Mouse (Mus musculus) common myeloid progenitor, adult 5-6 weeks (primary cell): ENCODE data around the gene Arhgap6. TPM values are rescaled to one million over a fixed set of nuclear protein-coding genes. Genes with fewer than 3 reads are reported as not detected.

Experiments used
- ATAC-seq: replicated peaks from 2 replicates; pipeline ENCODE4 v1.8.0; 2016; ENCODE audit warnings: low read depth, mild to moderate bottlenecking, moderate TSS enrichment, inconsistent platforms; ENCODE audit not compliant: poor library complexity, severe bottlenecking
- total RNA-seq: library from RNA; stranded (forward); fragments of 200-1000, 187-1606 nt; gene quantifications from 2 replicates; pipeline ENCODE4 v1.2.3, GENCODE M21; 2017

Arhgap6 gene
- total RNA-seq, 1 experiment from 2014 or later, result 25.3 TPM

DNA sequence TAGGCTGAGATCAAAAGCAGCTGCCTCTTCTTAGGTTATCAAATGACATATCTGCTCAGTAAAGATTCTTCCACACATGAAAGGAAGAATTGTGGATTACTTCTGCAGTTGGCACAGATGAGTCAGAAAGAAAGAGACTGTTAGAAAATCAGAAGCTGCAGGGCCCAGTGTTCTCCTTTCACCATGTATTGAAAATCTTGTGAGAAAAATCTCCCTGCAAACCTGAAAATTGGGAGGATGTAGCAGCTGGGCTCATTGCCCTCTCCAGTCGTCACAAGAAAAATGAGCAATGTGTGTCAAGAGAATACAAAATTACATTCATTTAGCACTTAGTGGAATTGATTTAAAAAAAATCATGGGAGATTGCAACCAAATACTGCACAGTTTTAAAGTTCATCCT is 180.5 kb downstream of the Arhgap6 start:
- ATAC-seq, result no peak

DNA sequence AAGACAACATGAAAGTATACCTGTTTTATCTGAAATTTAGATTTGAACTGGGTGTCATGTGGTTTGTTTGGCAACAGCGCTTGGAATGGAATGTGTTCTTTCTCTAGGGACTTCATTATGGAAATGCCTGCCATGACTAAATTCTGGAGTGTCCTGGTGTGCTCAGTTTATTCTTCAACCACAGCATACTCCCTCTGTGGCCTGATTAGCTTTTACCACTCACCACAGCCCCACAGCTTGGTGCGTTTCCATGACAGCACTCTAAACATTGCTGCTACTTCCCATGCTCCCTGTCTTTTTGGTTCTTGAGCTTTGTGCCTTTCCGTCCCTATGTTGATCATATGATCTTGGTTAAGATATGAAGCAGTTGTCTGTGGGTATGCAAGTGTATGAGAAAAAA is 182.9 kb downstream of the Arhgap6 start:
- ATAC-seq, result peak; percentile 98

DNA sequence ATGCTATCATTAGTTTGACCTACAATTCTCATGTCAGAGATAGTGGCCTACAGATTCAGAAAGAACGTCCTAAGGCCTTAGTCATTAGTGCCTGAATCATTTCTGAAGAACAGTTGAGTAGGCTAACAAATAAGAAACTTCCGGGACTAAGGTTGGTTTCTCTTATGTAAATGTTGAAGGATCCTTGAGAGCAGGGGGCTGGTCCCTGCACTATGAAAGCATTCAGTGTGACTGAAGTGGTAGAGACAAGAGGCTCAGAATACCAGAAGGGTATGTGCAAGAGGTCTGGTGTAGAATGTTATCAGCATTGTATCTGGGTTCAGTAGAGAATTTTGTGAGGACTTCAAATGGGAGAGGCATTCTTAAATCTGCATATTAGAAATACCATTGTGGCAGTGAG is 185.5 kb downstream of the Arhgap6 start:
- ATAC-seq, result no peak

DNA sequence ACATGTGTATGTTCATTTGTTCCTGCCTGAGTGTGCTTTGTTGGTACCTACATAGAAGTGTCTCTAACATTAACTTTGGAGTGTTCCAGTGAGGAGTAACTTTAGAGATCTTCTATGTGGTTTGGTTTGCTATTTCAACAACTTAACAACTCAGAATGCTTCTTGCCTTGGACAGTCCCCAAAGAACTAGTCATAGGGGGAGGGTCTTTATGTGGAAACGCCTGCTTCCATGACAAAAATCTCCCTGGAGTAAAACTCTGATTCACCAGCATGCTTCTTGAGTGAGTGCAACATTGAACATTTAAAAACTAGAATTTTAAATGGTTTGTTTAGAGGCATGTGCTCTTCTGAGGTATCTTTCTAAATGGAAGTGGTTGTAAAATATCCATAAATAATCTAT is 212.2 kb downstream of the Arhgap6 start:
- no peak for ATAC-seq

DNA sequence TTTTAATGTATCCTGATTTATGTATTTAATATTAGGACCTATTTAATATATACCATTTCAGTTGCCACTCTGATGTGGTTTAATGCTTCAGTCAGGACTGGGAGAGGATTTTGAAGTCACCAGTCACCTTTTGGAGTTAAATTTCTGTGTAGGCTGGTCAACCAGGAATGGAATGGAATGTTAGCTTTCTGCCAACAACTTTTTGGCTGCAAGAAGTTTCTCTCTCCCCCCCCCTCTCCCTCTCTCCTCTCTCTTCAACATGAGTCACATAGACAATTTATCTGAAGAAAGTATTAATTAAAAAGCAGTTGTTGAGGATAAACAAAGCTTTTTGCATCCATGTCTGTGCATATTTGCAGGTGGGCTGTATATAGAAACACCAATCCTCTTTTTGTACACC is 217.8 kb downstream of the Arhgap6 start:
- no peak for ATAC-seq

DNA sequence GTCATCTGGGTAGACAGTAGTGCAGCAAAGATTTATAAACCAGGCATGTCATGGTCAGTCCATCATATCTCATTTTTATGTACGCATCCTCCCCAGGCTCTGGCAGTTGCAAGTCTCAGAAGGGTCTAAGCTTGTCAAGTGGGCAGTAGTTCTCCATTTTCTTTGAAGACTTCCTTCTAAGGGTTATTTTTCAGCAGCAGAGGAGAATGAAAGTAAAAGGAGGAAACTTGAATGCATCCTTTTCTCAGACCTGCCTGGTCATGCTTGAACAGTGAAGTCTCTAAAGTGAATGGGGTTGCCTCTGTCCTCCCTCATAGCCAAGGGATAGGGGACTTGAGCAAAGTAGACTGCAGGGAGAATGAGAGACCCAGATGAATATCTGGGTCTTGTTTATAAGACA is 239.5 kb downstream of the Arhgap6 start:
- peak; percentile 19; the same call in 1 of the 2 replicates for ATAC-seq

DNA sequence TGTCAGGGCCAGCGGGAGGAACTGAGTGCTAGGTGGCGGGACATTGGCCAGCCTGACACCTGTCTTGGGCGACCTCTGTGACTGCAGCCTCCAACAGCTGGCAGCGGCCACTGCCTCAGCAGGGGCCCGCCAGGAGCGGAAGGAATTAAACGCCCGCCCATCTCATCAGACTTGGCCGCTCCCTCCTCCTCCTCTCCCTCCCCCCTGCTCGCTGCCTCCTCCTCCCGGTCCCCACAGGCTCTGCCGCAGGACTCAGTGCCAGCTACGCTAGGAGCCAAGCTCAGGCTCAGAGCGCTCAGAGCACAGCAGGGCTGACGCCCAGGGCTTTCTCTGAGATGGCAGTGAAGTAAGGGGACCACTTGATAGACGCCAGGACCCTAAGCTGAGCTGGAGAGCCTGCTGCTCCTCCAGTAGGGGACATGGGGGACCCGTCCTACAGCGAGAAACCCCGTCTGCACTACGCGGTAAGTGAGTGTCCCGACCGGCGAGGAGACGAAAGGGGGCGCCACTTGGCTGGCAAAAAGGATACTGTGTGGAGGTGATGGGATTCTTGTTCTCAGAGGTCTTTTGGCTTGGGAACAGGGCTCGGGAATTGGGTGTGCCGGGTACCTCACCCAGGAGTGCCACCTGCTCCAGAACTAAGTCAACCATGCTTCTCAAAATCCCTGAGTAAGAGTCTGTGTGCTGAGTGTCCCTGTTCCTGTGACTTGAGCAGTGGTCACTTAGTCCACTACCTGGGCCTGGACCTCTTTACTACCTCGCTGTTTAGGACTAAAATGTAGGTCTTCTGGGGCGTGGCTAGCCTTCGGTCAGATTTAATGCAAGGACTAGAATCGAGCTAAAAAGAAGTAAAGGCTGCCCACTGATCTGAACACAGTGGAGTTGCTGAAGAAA is 241.8 kb downstream of the Arhgap6 start:
- ATAC-seq, result peak; percentile 99

DNA sequence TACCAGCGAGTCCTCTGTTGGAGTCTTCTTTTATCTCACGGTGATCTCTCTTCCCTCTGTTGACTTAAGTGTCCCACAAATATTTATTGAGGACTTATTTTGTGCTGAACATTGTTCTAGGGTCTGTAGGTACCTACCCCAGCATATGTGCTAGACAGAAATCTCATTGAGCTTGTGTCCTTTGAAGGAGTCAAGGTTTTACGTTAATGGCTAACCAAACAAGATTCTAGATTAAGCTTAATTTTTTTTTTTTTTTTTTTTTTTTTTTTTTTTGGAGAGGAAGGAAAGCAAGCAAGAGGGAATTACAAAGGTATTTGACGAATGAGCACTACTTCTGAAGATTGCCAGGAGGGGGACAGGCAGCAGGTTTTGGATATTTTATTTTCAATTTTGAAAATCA is 242.5 kb downstream of the Arhgap6 start:
- ATAC-seq, result no peak

DNA sequence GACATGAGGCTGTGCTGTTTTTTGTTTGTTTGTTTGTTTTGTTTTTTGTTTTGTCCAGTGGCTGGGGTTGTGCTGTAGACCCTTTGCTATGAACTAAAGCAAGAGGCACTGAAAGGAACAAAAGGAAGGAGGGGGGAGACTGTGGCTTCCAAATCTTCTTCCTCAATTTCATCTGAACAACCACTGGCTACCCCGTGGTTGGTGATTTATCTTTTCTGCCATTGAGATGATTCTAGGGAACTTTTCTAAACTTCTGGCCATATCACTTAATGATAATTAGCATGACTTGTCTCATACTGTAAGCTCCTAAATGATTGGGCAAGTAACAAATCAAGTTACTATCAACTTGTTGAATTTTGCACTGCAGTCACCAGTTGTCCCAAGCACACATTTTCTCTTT is 249.0 kb downstream of the Arhgap6 start:
- peak; percentile 79 for ATAC-seq

DNA sequence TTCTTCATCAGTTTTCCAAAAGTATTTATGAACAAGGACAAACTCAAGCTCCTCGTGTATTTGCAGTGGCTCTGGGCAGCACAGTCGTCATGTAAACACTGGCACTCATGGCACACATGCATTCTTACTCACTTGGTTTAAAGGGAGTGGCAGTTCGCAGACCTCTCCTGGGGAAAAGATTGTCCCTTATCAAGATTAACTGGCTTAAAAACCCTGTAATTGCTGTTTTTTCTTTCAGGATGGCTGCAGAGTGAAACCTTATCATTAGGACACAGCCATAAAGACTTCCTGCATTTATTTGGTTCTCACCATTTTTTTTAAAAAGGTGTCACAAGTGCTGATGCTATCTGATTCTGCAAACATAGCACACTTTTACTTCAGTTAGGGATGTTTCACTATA is 252.7 kb downstream of the Arhgap6 start:
- ATAC-seq, result peak; percentile 84

DNA sequence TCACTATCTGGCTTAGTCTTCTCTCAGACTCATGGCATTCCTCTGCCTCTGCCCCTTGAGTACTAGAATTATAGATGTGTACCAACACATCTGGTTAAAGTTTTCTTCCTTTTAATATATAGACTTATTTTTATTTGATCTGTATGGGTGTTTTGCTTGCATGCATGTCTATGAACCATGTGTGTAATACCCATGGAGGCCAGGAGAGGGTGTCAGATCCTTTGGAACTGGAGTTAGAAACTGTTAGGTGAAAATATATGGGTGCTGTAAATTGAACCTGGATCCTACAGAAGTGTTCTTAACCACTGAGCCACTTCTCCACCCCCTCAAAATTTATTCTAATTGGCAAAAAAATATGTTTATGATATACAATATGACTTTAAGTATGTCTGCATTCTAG is 254.7 kb downstream of the Arhgap6 start:
- no peak for ATAC-seq

DNA sequence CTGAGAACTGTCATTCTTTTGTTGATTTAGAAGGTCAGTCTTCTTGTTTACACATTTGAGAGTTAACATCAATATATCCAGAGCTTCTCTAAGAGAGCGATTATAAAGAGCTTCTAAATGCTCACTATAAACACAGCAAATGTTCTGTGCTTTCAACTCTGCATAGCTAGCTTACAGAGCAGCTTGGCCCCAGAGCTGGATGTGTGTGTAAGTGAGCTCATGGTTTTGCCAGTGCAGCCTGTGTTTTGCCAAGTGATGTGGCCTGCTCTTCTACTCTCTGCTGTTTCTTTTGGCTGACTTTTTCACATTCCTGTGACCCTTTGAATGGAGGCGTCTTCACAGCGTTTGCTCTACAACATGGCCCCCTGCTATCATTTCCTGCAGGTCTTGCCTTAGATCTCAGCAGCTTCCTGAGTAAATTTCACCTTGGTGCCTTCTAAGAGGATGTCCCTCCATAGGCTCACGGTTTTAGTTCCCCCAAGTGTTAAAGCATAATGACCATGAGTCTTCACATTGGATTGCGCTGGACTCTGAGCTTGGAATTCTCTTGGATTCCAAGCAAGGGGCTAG is 259.1 kb downstream of the Arhgap6 start:
- no peak for ATAC-seq

DNA sequence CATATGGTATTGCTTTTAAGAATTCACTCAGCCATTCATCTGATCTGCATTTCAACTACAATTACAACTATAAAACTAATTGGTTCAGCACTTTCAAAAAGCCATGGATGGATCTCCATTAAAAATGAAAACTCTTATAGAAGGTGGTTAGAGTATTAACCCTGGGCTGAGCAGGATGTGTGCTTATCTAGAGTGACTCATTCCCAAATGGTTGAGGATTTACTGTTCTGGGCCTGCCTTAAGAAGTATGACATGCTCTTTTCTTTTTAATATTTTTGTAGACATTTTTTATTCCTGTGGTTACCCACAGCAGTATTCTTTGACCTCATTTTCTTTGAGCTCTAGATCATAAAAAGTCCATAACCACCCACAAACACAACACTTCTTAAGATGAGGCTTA is 267.7 kb downstream of the Arhgap6 start:
- ATAC-seq, result peak; percentile 83

DNA sequence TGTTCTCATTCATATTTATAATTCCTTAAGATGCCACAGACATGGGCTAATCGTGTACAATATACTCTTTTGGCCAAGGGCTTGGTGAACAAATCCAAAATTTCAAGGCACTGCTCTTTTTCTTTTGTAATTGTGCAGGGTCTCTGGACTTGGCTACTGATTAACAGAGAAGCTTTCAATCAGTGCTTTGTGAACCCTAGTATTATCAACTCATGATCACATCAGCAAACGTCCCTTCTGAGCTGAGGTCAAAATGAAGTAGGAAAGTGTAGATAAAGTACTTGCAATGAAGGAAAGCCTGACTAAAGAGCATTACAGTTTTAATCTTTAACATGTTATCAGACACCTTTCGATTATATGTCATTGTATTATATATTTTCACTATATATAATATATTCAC is 270.4 kb downstream of the Arhgap6 start:
- ATAC-seq, result no peak

DNA sequence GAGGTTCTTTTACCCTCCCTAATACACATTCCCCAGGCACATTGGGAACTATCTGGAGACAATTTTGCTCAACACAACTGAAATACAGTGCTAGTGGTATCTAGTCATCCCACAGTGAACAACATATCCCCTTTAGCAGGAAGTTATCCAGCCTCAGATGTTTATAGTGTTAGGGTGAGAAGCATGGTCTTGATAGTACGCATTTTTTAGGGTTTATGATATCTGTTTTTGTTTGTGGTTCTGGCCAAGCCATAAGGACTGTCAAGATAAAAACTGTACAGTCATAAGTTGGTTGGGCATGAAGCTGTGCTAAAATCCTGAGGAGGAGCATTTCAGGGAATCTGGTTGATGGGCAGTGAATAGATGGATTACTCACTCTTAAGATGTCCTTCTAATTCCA is 271.0 kb downstream of the Arhgap6 start:
- ATAC-seq, result peak; percentile 85

DNA sequence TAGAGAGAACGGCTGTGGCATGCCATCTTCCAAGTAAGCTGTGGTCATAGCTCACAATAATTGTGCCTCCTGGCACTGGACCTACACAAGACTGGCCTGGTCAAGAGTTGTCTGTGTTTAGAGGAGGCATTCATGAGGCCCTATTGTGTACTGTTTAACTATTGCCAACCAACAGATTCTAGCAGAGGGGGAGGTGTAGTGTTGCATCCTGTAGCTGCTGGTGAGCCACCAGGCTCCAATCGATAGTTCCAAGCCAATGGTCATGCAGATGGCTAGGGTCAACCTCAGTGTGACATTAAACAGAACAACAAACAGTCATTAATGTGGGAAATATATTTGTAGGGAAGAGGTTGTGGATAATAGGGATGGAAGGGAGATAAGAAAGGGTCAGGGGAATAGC is 280.1 kb downstream of the Arhgap6 start:
- no peak for ATAC-seq

DNA sequence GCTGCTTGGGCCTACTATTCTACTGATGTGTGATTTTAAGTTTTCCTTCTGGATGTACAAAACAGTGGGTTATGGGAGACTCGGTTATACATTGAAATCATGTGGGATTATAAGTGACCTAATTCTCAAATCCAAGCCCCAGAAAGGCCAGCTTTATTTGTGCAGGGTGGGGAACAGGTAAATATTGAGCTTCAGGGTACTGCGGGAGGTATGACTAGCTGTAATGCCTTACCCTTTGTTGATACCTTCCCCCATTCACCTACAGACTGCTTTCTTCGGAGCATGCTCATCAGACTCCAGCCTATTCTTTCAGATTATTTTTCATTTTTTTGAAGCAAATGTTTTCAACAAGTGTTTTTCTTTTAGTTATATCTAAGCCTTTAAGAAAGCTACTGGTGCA is 286.7 kb downstream of the Arhgap6 start:
- ATAC-seq, result no peak

DNA sequence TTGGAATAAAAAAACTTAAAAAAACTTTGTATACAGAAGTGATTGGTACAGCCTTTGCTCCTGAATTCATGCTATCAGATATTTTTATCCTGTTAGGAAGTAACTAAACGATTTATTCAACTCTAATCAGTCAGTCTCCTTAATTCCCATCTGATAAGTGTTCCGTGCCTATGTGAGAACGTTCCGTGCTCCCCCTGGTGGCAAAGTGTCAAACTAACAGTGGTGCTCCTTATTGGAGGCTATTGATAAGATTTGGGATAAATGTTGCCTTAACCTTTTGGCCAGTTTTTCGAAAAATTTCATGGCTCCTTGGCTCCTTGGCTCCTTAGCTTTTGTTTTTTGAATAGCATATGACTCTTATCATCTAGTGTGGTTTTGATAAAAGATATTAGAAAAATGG is 291.0 kb downstream of the Arhgap6 start:
- peak; percentile 74 for ATAC-seq

DNA sequence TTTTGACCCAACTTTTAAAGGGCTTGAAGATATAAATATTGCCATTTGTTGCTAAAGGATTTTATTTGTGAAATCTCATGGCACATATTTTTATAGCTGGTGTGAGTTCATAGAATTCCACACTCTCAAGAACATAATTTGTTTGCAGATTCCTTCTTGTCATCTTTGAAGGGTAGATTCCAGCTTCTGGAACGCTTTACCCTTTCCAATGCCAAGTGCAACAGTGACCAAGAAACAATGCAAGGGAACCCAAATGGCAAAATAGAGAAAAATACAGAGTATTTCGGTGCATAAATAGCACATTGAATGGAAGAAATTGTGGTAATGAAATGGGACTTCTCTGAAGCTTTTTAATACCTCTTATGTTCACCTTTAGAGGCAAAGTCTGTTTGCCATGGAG is 294.3 kb downstream of the Arhgap6 start:
- ATAC-seq, result no peak

DNA sequence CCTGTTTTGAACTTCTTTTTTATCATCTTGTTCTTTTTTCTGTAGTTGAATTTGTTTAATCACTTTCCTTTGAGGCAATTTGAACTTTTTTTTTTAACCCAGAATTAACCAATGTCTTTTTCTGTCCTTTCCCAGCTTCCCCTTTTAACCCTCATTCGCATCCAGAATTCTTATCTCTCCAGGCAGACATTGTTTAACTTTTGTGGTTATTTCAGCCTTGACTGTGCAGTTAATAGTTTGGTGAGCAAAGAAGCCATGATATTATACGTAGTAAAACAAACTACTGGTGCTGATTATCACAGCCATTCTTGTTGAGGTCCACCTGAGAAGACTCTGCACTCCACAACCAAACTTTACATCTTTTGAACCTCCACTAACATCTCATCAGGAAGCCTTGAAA is 299.7 kb downstream of the Arhgap6 start:
- ATAC-seq, result peak; percentile 97

DNA sequence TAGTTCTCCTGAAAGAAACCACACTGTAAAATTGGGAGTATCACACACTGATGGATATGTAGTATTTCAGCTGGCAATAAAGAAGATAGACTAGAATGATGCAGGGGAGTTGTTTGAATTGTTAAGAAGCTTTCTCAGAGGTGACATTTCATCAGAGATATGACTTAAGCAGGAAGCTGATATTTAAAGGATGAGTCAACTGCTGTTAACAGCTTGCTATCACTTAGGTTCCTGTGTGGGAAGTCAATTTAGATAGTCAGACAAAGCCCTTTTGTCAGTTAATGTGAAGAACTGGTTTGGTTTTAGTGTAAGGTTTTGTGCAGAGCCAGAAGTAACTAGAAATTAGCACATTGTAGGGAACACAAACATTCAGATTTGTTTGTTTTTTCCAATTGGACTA is 300.7 kb downstream of the Arhgap6 start:
- ATAC-seq, result peak; percentile 39; the same call in 1 of the 2 replicates

DNA sequence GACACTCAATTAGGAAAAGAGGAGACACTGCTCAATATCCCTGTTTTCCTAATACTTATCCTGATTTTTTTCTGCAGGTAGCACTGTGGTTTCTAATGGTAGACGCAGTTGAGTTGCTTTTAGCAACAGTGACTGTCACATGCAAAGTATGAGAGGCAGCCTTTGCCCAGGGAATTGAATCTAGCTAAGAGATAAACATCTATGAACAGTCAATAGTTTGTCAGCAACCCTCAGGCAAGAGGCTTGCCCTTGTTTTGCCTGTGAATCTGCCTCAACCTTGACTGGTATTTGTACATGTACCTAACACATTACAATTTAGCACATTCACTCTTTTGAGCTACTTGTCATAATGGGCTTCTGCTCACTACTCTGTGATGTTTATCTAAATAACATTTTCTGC is 307.8 kb downstream of the Arhgap6 start:
- ATAC-seq, result no peak
